Mouse (Mus musculus) megakaryocyte, adult 5-6 weeks (primary cell): ENCODE results near the gene Slain1. TPM values are rescaled to one million over a fixed set of nuclear protein-coding genes. Genes with fewer than 3 reads are reported as not detected.
"Not testable (repeated sequence)": the region's sequence is repeated elsewhere in the genome, so short reads cannot be mapped to it uniquely, and the experiment has no call there.

Source experiments
- ATAC-seq: 2 replicates; pipeline ENCODE4 v1.8.0; 2016; ENCODE audit warnings: mild to moderate bottlenecking, inconsistent platforms; ENCODE audit not compliant: poor library complexity, severe bottlenecking
- total RNA-seq, 2 experiments: library from RNA; stranded (forward) in 1 of 2; stranded (reverse) in 1 of 2; fragments of 153-499, 151-499 nt in 1 of 2; fragments of 221-1000, 200-1000 nt in 1 of 2; gene quantifications; 2 replicates each; pipeline versions ENCODE4 v1.2.3 to v1.2.4; 2015 to 2017

Gene Slain1
- total RNA-seq, 2 experiments from 2014 or later: 3.5 to 8.2 TPM

DNA sequence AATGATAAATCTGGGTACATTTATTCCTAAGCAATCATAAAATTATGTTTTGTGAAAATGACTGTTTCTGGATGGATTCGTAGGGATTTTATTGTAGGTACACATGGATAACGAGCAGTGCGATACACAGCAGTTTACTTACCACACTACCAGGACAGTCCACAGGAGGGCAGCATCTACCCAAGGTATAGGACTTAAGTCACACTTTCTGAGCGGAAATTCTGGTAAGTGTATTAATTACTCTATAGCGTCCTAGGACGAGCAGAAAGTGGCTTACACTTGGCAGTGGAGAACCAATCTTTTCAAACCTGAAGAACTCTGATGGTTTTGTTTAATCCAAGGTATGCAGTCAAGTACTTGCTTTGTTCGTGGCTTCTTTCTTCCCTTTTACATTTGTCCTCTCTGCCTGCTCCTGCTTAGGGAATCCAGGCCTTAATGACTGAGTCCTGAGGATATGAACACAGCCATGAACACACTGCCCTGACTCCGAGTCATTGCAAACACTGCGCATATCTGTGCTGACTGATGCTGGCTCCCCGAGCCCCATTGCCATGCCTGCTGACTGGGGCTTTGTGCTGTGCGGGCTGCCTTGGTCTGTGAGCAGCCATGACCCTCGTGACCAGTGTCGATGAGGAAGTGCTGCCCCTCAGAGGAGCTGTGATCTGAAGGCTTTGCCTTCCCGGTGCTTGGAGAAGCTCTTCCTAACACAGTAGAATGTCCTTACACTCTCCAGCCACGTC, 69.0 kb downstream of the Slain1 start:
- peak; percentile 86 for ATAC-seq

DNA sequence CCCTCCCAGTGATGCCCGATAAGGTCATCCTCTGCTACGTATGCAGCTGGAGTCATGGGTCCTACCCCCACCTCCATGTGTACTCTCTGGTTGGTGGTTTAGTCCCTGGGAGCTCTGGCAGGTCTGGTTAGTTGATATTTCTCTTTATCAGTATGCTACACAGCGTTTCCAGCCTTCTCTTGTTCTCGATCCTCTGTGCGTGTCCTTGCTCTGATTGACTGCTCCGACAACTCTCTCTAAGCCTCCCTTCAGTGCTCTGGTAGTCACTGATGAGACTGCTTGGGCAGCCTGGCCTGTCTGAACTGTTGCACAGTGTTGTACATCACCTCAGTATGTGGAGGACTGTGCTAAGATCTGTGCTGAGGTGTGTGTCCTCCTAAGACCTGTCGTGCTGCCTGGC, 70.1 kb downstream of the Slain1 start:
- ATAC-seq: no peak

DNA sequence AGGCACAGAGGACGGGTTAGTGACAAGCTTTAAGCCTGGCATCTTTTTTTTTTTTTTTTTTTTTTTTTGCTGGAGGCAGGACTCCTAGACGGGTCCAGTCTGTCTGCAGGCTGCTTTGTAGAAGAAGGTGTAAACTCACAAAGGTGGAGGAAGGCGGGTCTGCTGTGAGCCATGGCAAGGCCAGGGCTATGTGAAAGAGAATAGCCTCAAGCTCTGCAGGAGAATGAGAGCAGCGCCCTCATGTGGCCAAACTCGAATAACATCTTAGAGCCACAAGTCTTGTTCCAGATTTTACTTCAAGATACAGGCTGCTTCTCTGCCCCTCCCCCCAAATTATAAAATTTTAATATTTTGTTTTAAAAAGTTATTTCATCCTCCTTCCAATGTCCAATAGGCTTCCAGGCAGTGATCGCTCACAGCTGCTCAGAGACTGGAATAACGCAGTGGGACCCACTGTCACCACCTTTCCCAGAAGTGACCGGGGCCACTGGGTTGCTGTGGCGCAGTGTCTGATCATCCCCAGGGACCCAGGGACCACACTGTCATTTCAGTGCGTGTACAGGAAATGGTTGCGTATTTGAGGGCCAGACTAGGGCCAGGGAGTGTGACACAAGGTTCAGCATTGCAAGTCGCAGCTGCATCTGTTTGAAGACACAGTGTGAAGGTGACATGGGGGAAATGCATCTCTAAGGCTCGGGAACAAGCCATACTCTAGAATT, 70.8 kb downstream of the Slain1 start:
- ATAC-seq: peak; percentile 52

DNA sequence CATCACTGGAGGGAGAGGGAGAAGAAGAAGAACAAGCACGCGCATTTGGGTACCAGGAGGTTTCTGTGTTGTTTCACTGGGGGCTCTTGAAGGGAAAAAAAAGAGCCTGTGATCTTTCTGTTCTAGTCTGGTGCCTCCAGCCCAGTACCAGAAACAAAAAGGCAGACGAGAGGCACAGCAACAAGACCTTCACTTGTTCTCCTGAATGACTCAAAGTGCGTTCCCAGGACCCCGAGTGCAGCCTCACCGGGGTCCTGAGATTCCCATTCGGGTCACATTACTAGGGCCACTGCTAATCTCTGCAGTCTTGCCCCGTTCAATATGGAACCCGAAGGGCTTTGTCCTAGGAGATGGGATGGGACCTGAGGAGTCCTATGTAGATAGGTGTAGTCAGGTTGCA, 73.3 kb downstream of the Slain1 start:
- ATAC-seq: no peak

DNA sequence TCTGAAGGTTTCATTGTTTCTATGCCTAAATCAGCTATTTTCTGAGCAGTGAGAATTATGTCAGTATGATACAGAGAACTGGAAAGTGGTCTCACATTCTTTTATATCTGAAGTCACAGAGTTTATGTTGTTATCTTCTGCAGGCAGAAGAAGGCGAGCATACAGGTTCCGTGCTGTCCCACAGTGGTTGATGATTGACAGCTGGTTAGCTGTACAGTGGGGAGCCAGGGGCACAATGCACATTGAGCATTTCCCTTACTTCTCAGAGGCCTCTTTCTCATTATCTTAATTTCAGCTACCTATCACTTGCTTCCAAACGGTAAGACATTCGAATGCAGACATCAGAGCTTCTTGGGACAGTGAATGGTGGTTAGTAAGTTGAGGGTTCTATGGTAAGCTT, 73.8 kb downstream of the Slain1 start:
- ATAC-seq: no peak

DNA sequence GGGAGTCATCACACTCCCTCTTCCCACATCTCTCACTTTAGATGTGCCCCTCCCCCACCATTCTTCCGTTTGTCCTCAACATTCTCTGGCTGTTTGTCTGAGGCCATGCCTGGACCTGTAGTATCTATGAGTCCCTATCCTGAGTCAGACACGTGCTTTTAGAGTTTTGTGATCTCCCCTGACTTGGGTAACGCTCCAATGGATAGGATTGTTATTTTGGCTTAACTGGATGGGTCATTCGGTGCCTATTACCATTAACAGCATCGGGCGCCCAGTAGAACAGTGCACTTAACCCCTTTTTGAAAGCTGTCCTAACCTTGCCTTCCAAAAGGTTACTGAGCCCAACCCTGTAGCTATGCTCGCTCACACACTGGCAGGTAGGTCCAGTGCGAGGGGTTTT, 78.5 kb downstream of the Slain1 start:
- no peak for ATAC-seq

DNA sequence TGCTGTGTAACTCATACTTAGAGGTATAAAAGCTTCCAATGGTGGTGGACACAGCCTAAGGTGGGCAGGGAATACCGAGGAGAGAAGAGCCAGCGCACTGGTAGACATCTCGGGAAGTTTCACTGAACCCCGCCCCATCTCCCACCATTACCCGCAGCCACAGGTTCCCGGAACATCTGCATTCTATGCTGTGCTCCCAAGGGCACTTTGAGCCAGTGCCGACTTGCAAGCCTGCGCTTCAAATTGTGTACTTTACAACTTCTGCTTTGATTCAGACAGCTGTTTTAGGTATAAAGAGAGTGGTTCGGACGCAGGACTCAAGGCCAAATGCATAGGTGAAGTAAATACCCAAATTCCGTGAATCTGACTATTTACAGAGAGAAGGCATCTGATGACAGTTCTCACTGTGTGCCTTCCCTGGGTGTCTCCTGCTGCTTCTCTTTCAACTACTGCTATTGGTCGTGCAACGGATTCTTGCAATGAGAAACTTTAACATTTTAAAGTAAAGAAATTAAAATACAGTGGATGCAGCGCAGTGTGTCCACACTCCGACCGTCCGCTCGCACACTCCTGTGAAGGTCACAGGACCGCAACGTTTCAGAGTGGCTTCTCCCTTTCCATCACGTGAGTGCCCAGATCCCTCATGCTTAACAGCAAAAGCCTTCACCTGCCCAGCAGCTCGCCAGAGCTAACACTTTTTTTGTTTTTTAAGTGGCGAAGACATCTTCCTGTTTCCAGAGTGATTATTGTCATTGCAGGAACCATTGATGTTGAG, 79.1 kb downstream of the Slain1 start:
- no peak for ATAC-seq

DNA sequence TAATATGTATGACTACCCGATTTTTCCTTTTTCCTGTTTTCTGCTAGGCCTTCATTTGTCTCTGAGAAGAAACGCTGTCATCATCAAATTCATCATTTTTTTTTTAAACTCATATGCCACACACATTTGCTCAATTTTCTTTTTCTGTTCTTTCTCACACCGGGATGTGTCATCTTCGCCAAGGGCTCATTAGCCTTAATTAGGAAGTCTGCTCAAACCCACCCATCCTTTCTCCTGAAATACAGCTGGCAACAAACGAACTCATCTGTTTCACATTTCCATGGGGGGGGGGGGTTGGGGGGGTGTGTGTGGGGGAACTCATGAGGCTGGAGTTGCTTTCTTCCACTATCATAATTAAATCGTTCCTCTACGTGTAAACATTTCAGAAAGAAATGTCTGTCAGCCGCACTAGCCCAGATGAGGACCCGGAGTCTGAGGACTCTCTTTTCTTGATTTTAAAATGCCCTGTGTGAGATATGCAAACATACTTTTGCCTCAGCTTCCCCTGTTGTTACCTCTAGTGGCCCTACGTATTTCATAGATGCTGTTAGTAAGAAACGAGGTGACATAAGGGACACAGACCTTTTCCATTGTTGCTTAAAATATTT, 79.8 kb downstream of the Slain1 start:
- no peak for ATAC-seq

DNA sequence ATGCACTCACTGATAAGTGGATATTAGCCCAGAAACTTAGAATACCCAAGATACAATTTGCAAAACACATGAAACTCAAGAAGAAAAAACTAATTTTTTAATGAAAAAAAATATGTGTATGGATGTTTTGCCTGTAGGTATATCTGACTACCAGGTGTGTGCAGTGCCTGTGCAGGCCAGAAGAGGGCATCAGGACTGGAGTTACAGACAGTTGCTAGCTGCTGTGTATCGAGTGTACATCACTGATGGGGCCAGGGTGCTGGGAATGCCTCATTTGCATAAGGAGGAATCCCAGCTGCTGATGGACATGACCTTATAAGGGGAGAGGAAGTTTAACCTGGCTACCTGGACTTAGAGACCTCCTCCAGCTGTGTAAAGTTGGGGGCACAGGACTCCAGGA, 82.6 kb downstream of the Slain1 start:
- ATAC-seq: peak; percentile 63; the same call in 1 of the 2 replicates

DNA sequence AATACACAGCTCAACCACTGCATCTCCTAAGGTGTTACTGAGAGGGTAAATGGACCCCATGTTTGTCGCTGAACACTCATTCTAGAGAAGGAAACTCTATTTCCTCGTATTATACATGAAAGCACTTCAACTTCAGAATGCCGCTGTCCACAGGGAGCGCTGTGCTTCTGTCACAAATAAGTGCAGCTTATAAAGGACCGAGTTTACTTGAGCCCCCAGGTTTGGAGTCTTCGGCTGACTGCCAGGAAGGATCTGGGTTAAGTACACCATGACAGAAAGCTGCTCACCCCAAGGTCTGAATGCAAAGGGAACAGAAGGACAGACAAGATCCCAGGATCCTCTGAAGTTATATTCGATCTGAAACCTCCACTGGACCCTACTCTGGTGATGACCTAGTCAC, 91.2 kb downstream of the Slain1 start:
- ATAC-seq: no peak

DNA sequence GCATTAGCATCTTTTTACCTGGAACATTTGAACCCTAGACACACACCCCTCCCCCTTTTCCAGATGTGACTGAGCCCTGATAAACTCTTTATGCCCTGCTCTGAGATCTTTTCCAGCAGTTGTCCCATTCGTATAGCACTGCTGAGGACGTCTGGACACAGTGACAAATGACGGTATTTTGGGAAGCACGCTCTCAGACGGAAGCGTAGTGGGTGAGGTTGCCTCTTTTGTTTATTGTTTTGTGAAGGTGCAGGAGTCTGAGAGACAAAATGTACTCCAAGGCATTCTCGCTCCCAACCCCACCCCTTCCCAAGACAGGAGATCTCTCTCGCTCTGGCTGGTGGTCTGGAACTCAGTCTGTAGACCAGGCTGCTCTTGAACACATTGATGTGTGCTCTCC, 92.1 kb downstream of the Slain1 start:
- no peak for ATAC-seq

DNA sequence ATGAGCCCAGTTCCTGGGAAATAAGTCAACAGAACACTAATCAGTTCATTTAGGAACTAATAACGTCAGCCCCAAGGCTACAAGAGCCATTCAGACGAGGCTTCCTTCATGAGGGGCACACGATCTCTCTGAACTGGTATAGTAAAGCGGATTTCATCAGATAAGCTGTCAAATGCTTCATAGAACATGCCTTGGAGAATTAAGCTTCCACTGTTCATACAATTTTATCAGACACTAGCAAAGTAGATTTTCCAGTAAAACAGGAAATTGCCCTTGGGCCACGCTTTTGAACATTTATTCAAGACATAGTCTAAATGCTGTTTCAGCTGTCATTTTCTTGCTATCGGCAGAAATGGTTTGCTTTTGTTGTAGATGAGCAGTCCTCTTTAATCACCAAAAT, 97.3 kb downstream of the Slain1 start:
- ATAC-seq: no peak

DNA sequence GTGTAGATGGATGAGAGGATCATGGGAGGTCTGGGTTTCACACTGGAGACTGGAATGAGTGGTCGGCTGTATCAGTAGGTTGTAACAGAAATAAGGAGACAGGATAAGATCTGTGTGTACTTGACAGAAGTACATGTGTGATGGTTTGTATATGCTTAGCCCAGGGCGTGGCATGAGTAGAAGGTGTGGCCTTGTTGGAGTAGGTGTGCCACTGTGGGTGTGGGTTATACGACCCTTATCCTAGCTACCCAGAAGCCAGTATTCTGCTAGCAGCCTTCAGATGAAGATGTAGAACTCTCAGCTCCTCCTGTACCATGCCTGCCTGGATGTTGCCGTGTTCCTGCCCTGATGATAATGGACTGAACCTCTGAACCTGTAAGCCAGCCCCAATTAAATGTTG, 100.6 kb downstream of the Slain1 start:
- not testable (repeated sequence) for ATAC-seq

DNA sequence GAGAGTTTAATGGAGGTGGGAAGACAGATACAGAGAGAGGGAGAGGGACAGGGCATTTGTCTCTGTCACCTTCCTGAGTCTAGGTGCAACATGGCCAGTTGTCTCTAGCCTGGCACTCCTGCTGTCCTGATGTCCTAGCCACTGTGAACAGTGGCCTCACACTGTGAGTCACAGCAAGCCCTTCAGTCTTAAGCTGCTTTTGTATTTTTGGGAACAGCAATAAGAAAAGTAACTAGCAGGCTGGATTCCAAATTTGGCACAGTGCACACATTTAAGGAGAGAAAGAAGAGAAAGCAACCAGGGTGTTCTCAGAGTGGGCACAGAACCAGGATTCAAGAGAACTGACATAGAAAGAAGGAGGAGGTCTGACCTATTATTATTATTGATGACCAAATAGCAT, 101.4 kb downstream of the Slain1 start:
- no peak for ATAC-seq

DNA sequence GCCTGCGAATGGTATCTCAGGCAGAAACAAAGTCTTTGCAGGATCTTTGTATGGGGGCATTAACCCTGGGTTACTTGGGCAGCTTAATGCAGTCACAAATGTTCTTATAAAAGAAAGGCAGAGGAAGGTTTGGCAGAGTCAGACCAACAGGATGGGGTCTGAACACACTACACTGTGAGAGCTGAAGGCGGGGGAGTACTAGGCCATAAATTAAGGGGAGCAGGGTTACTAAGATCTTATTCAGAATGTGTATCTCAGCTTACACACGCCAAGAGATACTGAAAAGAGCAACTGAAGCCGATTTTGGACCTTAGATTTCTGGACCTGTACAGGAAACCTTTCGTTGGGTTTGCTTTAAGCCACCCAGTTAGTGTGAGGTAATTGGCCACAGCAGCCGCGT, 102.7 kb downstream of the Slain1 start:
- ATAC-seq: no peak

DNA sequence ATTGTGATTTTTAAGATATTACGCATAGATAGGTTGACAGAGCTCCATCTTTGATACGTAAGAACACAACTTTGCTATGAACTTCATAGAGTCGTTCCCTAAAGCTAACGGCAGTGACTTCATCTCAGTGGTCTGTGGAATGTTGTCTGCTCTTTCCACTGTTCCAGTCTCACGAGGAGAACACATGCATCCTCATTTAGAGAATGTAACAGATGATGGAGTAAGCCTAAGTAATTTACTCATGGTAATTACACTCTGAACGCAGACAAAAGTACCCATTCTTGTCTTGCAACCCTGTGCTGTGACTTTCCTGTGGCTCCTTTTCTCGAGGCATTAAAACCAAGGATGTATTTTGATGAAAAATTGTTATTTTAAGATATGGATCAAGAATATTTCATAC, 104.0 kb downstream of the Slain1 start:
- ATAC-seq: no peak

DNA sequence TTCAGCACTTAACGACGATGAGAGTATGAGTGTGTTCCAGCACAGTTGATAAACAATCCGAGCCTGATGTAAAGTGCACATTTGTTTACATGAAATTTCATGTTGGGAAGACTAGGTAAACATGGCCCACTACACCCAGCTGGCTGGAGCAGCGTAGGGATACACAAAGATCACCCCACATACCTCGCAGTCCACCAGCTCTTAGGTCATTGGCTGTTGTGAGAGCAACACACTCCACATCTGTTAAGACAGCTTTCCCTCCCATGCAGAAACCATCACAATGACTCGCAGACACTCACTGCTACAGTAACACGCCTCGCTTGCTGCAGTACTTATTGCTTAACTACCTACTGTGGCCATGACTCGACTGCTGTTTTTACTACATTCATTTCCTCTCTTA, 104.4 kb downstream of the Slain1 start:
- no peak for ATAC-seq
